Mouse (Mus musculus): ENCODE measurements around the gene Tmem120a. TPM values are rescaled to one million over a fixed set of nuclear protein-coding genes. Genes with fewer than 3 reads are reported as not detected.

Tmem120a gene
- polyA plus RNA-seq, 1 experiment: 74.1 TPM

GRCm38 (mm10) chr5:135710599-135711214, 33.5 kb downstream of the Tmem120a start:
- peak overlapping the region; percentile 13; the same call in 1 of the 2 replicates for H3K27ac ChIP-seq (ENCODE audit: control insufficient read depth, insufficient read depth, low read depth, low read length, poor library complexity)

GRCm38 (mm10) chr5:135709716-135710115, 34.5 kb downstream of the Tmem120a start:
- H3K4me3 ChIP-seq (replicated peaks; ENCODE audit: control insufficient read depth, low read depth, low read length): no peak overlapping the region
- peaks cover 15% of the 10 kb centered on the region for H3K4me1 ChIP-seq (ENCODE audit: control insufficient read depth, insufficient read depth, low read length)
- WGBS: 64% methylated on average over 5 of the region's 5 CpGs
- H3K27ac ChIP-seq (ENCODE audit: control insufficient read depth, insufficient read depth, low read depth, low read length, poor library complexity): peak overlapping the region; percentile 35
- TF ChIP-seq POLR2A (IDR thresholded peaks at IDR 0.05; ENCODE audit: borderline replicate concordance, control insufficient read depth, low read depth, low read length) (no peak), CTCF (IDR thresholded peaks at IDR 0.05; ENCODE audit: control insufficient read depth, insufficient read depth, low read length) (no peak)

More at GRCm38 (mm10) chr5:135710599-135711214, 33.5 kb downstream of the Tmem120a start:
- Histone ChIP-seq H3K4me1 (ENCODE audit: control insufficient read depth, insufficient read depth, low read length) (peaks cover 15% of the 10 kb centered on the region), H3K4me3 (replicated peaks; ENCODE audit: control insufficient read depth, low read depth, low read length) (no peak overlapping the region)
- TF ChIP-seq POLR2A (IDR thresholded peaks at IDR 0.05; ENCODE audit: borderline replicate concordance, control insufficient read depth, low read depth, low read length) (no peak), CTCF (IDR thresholded peaks at IDR 0.05; ENCODE audit: control insufficient read depth, insufficient read depth, low read length) (no peak)
- 34% methylated on average over 7 of the region's 7 CpGs for WGBS

DNA sequence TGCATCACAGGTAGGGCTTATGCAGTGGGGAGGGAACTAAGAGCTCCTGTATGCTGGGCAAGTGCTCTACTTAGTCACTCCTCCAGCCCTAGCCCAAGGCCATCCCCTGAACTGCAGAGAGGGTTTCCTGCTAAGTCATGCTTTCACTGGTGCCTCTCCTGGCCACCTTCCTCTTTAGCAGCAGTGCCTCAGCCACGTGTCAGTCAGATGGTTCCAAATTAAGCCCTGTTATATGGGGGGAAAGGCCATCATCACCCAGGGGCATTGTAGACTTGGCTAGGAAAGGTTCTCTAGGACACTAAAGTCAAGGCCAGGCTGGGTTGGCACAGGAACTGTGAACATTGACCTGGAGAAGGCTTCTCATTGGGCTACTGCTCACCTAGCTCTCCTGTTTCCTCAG, 36.4 kb downstream of the Tmem120a start:
- 3% methylated on average over 1 of the region's 1 CpGs for WGBS
- H3K4me3 ChIP-seq (replicated peaks; ENCODE audit: control insufficient read depth, low read depth, low read length): no peak overlapping the region
- H3K4me1 ChIP-seq (ENCODE audit: control insufficient read depth, insufficient read depth, low read length): peaks cover 17% of the 10 kb centered on the region
- TF ChIP-seq POLR2A (IDR thresholded peaks at IDR 0.05; ENCODE audit: borderline replicate concordance, control insufficient read depth, low read depth, low read length) (no peak), CTCF (IDR thresholded peaks at IDR 0.05; ENCODE audit: control insufficient read depth, insufficient read depth, low read length) (peak; percentile 12; the same call in 1 of the 2 replicates)
- peak overlapping the region; percentile 35 for H3K27ac ChIP-seq (ENCODE audit: control insufficient read depth, insufficient read depth, low read depth, low read length, poor library complexity)

DNA sequence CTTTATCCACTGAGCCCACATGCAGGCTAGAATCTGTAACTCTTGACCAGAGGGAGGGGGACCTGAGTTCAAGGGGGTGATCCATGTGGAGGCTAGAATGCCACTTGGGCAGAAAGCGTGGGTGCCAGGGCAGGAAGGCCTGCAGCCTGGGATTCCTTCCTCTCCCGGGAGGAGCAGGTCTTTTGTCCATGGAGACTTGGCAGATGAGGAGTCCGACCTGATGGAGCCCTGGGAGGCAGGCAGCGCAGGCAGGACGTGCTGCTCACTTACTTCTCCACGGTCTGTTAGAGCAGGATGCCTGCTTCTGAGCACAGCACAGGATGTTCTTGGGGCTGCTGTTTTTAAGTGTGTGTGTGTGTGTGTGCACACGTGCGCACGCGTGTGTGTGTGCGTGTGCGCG, 37.2 kb downstream of the Tmem120a start:
- WGBS: 87% methylated on average over 13 of the region's 13 CpGs
- Histone ChIP-seq H3K4me1 (ENCODE audit: control insufficient read depth, insufficient read depth, low read length) (peaks cover 18% of the 10 kb centered on the region), H3K4me3 (replicated peaks; ENCODE audit: control insufficient read depth, low read depth, low read length) (no peak overlapping the region), H3K27ac (ENCODE audit: control insufficient read depth, insufficient read depth, low read depth, low read length, poor library complexity) (no peak overlapping the region)
- no peak for TF ChIP-seq CTCF (IDR thresholded peaks at IDR 0.05; ENCODE audit: control insufficient read depth, insufficient read depth, low read length)
- TF ChIP-seq POLR2A (IDR thresholded peaks at IDR 0.05; ENCODE audit: borderline replicate concordance, control insufficient read depth, low read depth, low read length): no peak

DNA sequence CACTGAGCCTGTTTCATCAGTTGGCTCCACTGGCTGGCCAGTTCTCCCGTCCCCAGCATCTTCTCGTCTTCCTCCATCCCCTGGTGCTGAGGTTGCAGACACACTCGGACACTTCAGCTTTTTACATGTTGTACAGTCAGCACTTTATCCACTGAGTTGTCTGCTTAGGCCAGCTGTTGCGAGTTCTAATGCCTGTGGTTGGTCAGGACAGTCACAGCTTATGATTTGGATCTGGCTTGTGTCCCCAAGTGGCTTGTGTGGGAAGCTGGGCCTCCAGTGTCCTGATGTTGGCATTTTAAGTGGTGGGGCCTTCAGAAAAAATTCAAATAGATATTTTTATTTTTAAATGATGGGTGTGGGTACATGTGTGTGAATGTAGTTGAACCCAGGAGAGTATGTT, 38.9 kb downstream of the Tmem120a start:
- peaks cover 14% of the 10 kb centered on the region for H3K4me1 ChIP-seq (ENCODE audit: control insufficient read depth, insufficient read depth, low read length)
- no peak for TF ChIP-seq POLR2A (IDR thresholded peaks at IDR 0.05; ENCODE audit: borderline replicate concordance, control insufficient read depth, low read depth, low read length)
- no peak for TF ChIP-seq CTCF (IDR thresholded peaks at IDR 0.05; ENCODE audit: control insufficient read depth, insufficient read depth, low read length)
- no peak overlapping the region for H3K27ac ChIP-seq (ENCODE audit: control insufficient read depth, insufficient read depth, low read depth, low read length, poor library complexity)
- H3K4me3 ChIP-seq (replicated peaks; ENCODE audit: control insufficient read depth, low read depth, low read length): no peak overlapping the region
- WGBS: 78% methylated on average over 4 of the region's 4 CpGs

DNA sequence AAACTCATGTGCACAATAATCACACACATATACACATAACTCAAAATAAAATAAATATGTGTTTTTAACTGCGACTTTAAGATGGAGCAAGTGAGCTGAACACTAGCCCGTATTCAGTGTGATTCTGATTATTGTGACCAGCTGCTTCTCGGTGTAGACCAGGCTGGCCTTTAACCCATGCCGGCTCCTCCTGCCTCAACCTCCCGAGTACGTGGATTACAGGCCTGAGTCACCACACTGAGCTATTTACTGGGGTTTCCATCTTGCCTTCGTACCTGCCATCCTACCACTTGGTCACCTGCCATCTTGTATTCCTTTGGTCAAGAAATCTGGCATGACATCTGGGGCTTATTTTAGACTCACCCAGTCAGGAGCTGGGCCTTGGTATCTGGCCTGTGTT, 40.8 kb downstream of the Tmem120a start:
- no peak for TF ChIP-seq CTCF (IDR thresholded peaks at IDR 0.05; ENCODE audit: control insufficient read depth, insufficient read depth, low read length)
- H3K4me3 ChIP-seq (replicated peaks; ENCODE audit: control insufficient read depth, low read depth, low read length): no peak overlapping the region
- H3K4me1 ChIP-seq (ENCODE audit: control insufficient read depth, insufficient read depth, low read length): peaks cover 12% of the 10 kb centered on the region
- H3K27ac ChIP-seq (ENCODE audit: control insufficient read depth, insufficient read depth, low read depth, low read length, poor library complexity): peak overlapping the region; percentile 87
- WGBS: 84% methylated on average over 7 of the region's 7 CpGs

GRCm38 (mm10) chr5:135702682-135703192, 41.5 kb downstream of the Tmem120a start:
- Histone ChIP-seq H3K4me3 (replicated peaks; ENCODE audit: control insufficient read depth, low read depth, low read length) (no peak overlapping the region), H3K27ac (ENCODE audit: control insufficient read depth, insufficient read depth, low read depth, low read length, poor library complexity) (peak overlapping the region; percentile 87), H3K4me1 (ENCODE audit: control insufficient read depth, insufficient read depth, low read length) (peaks cover 11% of the 10 kb centered on the region)
- TF ChIP-seq POLR2A (IDR thresholded peaks at IDR 0.05; ENCODE audit: borderline replicate concordance, control insufficient read depth, low read depth, low read length) (no peak), CTCF (IDR thresholded peaks at IDR 0.05; ENCODE audit: control insufficient read depth, insufficient read depth, low read length) (peak; percentile 67)
- 3% methylated on average over 15 of the region's 15 CpGs for WGBS

- H3K4me1 ChIP-seq (ENCODE audit: control insufficient read depth, insufficient read depth, low read length): peaks cover 11% of the 10 kb centered on the region
- WGBS: 39% methylated on average over 6 of the region's 6 CpGs
- peak overlapping the region; percentile 46 for H3K27ac ChIP-seq (ENCODE audit: control insufficient read depth, insufficient read depth, low read depth, low read length, poor library complexity)
Measured at GRCm38 (mm10) chr5:135702190-135702589, 42.1 kb downstream of the Tmem120a start.

More at GRCm38 (mm10) chr5:135702190-135702589, 42.1 kb downstream of the Tmem120a start:
- H3K4me3 ChIP-seq (replicated peaks; ENCODE audit: control insufficient read depth, low read depth, low read length): no peak overlapping the region
- TF ChIP-seq POLR2A (IDR thresholded peaks at IDR 0.05; ENCODE audit: borderline replicate concordance, control insufficient read depth, low read depth, low read length) (no peak), CTCF (IDR thresholded peaks at IDR 0.05; ENCODE audit: control insufficient read depth, insufficient read depth, low read length) (no peak)
